Mouse (Mus musculus) spleen, adult 2 months (tissue): Measurements from ENCODE around the gene Calm1.

ENCODE experiments used
- CTCF ChIP-seq: fragments of 200-500 bp; IDR thresholded peaks from 2 replicates; pipeline ENCODE4 v1.5.1; 2011; ENCODE audit warnings: mild to moderate bottlenecking, inconsistent platforms; ENCODE audit not compliant: insufficient read depth, insufficient read length, insufficient replicate concordance; ENCODE audit errors: extremely low read depth
- POLR2A ChIP-seq: fragments of 200-500 bp; IDR thresholded peaks from 2 replicates; pipeline ENCODE4 v1.6.1; 2011; ENCODE audit warnings: low read depth, low read length, inconsistent platforms

DNA sequence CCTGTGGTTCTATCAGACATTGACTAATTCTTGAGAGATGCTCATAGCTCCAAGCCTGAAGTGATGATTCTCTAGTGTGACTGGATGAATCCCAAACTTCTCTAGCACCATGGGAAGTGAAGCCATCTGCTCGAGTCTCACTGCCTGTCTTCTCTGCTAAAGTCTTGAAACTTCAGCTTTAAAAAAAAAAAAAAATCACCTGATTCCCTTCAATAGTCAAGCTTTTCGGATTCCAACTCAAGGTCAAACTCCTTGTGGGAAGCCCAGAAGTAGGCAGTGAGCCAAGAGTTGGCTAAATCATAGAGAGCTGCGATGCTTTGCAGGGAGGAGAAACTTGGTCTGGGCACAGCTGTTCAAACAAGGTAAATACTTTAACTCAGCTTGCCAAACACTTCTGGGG is 15.5 kb downstream of the Calm1 start:
- TF ChIP-seq CTCF = no peak
- TF ChIP-seq POLR2A = no peak
